Comparison of ENCODE assay signal across 1 mouse cellular context in the genomic region with DNA sequence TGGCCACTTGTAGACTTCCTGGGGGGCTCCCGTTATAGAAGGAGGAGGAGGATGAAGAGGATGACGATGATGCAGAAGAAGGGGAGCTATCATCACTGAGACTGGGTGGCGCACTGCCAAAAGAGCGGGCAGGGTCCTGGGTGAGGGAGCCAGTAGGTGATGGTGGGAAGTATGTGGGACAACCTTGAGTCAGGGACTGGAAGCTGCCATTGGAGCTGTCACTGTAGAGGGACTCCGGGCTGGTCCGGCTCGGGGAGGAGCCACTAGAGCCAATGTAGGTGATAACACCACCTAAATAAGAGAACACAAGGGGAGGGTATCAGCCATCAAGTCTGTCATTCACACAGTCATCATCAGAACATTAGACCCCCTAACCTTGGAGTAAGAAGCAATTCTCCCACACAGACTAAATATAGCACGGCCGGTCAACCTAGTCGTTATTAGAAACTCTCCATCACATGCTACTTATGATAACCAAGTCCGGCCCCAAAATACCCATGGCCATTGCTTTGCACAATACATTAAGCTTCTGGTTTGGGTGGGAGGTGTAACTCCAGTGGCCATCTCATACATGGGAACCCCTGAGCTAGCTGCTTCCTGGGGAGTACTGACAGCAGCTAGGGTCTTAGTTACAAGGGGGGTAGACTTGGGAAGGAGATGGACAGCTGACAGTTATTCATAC.
TF ChIP-seq lines count a peak whose summit lies in the region.

No protein-coding gene starts in this region.

TF ChIP-seq in MEL, 35 proteins besides CTCF, POLR2A, EP300 and RAD21 (continued from another document):
- TF ChIP-seq MAZ (IDR thresholded peaks at IDR 0.05; ENCODE audit: low read depth, low read length) (no peak), MAFK (IDR thresholded peaks at IDR 0.05; ENCODE audit: borderline replicate concordance, low read depth, low read length) (no peak), UBTF (IDR thresholded peaks at IDR 0.05; ENCODE audit: borderline replicate concordance, insufficient read depth, low read depth, low read length) (no peak), ETS1 (IDR thresholded peaks at IDR 0.05; ENCODE audit: low read depth, low read length) (no peak), USF2 (IDR thresholded peaks at IDR 0.05; ENCODE audit: borderline replicate concordance in 1 of 2, insufficient read depth in 1 of 2, low read depth in 1 of 2, low read length in 2 of 2) (no peak), KAT2A (conservative IDR thresholded peaks at IDR 0.05; ENCODE audit: low read depth, low read length) (no peak), JUND (IDR thresholded peaks at IDR 0.05; ENCODE audit: low read depth, low read length) (no peak), ZMIZ1 (IDR thresholded peaks at IDR 0.05; ENCODE audit: low read depth, low read length) (no peak), MYB (IDR thresholded peaks at IDR 0.05; ENCODE audit: low read depth, low read length) (no peak), MXI1 (IDR thresholded peaks at IDR 0.05; ENCODE audit: low read depth, low read length) (no peak), POLR2AphosphoS2 (IDR thresholded peaks at IDR 0.05; ENCODE audit: low read length) (no peak; the same call in 1 of the 2 replicates), HCFC1 (IDR thresholded peaks at IDR 0.05; ENCODE audit: low read depth, low read length) (no peak), ZC3H11A (IDR thresholded peaks at IDR 0.05; ENCODE audit: low read depth, low read length) (no peak), CHD1 (IDR thresholded peaks at IDR 0.05; ENCODE audit: low read depth, low read length) (no peak)
